Mouse (Mus musculus) heart, adult 2 months (tissue): ENCODE results near the gene Cys1.

Experiments
- CTCF ChIP-seq: fragments of 200-600 bp; IDR thresholded peaks from 2 replicates; pipeline ENCODE4 v1.8.1; 2022; ENCODE audit warnings: antibody characterized with exemption, mild to moderate bottlenecking, moderate library complexity
- POLR2A ChIP-seq: fragments of 200-500 bp; IDR thresholded peaks from 2 replicates; pipeline ENCODE4 v1.6.1; 2011; ENCODE audit warnings: mild to moderate bottlenecking, low read depth, low read length, control low read depth; ENCODE audit not compliant: insufficient read depth

GRCm38 (mm10) chr12:24648094-24648493 is 33.5 kb downstream of the Cys1 start:
- TF ChIP-seq POLR2A (no peak), CTCF (no peak)
